Mouse (Mus musculus) embryo, embryonic 10 days (tissue): ENCODE data around the gene Heatr5b.
"Not testable (repeated sequence)": the region's sequence is repeated elsewhere in the genome, so short reads cannot be mapped to it uniquely, and the experiment has no call there.

Experiments used
- DNase-seq: peaks from one replicate; pipeline ENCODE4 v3.0.0-alpha.2; 2015; ENCODE audit warnings: low spot score

Heatr5b gene

DNA sequence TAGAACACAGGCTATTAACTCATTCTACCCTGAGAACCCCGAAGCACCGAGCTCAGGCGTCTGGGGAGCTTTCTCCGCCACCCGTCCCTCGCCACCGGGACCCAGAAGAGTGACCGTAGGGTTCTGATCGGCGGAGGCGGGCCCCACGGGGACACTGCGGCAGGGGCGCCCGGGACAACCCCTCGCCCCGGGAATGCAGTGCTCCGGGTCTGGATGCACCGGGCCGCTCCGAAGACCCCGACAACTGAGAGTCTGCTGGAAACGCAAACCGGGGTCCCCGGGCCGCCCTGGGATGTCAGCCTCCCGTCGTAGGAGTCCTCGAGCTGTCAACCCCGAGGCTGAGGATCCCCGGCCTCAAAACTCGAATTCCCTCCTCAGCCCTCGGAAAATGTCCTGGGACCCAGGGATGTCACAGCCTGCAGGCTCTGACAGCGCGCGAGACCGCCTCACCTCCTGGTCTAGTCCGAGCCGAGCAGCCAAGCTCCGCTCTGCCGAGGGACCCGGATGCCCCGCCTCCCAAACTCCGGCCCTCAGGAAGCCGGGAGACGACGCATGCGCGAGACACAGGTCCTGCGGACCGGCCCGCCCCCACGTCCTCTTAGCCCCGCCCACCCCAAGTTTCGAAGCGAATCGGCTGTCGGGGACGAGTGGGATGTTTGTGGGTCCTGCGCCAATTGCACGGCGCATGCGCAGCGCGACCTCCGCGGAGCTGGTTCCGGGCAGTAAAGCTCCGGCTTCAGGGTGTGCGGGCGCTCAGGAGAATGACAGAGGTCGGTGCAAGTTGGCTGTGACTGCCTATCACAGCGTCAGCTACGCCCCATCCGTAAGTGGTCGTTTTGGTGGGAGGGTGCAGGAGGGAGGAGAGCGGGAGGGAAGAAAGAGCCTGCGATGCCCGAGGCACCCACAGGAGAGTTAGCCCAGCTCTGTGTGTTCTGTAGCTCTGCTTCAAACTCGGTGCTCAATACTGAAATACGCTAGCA lies at the start of gene Heatr5b, which contains the start of gene Gpatch11:
Gene Heatr5b (minus strand): TSS at position 509 of the 980 bp plus-strand sequence.
Gene Gpatch11 (plus strand): TSS at position 712 of the 980 bp plus-strand sequence.
- DNase-seq, result peak; percentile 99

DNA sequence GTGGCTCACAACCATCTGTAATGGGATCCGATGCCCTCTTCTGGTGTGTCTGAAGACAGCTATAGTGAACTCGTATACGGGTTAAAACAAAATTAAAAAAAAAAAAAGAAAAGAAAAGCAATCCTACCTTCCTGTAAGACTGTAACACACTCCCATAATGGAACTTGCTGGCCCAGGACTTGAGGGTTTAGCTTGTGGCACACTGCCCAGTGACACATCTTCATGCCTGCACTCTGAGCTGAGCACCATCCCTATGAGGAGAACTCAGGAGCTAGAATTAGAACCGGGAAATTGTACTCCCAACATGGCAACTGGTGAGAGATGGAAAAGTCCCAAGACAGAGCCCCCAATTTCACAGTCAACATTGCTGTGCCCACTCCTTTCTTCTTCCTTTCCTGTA lies 48.1 kb upstream of the Heatr5b start:
- no peak for DNase-seq

DNA sequence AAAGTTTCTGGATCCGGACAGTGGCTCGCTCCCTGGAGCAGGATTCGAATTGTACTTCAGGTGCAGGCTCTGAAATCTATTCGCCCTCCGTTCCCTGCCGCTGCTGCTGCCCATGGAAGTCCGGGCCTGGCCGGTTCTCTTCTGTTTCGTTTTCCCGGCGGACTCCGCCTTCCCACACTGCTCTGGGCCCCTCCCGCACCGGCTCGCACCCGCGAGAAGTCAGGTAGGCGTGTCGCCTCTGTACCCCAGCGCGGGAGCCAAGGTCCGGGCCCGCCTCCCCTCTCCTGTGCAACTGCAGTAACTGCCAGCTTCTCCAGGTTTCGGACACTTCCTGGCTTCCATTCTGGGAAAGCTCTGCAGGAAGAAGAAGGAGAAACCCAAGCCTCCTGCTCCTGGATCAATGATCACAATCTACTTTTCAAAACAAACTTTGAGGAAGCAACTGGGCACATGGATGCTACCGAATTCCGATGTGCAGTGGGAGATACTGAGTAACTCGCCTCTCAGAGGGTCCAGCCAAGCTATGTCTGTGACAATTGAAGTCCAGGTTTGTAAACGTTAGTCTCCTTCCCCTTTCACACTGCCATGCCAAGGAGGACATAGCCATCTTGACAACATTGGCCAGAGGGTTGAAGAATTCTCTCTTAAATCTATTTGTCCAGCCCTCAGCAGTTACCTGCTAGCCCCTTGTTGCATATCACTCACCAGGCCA lies 47.4 kb upstream of the Heatr5b start, which contains the start of gene Eif2ak2:
Gene Eif2ak2 (minus strand): TSS at position 173 of the 712 bp plus-strand sequence.
- DNase-seq, result peak; percentile 86

DNA sequence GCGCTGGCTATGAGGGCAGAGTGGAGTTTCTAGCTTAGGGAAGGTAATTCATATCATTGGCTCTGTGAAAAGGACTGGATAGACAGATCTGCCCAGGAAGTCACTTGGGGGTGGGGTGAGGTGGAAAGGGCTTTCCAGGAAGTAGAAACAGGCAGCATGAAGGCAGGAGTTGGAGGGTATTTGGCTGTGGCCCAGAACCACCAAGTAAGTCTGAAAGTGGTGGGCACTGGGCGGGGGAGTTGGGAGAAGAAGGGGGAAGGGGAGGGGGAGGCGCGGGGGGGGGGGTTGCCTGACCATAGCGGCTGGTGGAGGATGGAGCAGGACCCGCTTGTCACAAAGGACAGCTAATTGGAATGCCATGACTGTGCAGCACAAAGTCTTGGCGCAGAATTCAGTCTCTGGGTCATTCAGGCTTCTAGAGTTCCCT lies 46.7 kb upstream of the Heatr5b start:
- DNase-seq, result peak; percentile 23

DNA sequence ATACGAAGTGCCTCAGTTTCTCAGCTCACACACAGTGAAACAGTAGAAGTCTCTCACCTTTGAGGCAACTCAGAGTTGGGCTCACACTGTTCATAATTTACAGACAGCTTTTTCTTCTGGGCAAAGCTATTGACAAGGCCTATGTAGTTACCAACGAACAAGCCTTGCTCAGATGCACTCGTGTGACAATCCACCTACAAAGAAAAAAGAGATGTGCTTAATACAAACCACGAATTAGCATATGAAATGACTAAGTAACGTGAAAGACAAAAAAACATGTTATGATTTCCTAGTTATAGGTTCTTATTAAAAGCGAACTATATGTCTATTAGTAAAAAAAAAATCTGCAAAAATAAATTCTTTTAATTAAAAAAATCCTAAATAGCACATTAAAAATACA lies 38.7 kb upstream of the Heatr5b start:
- DNase-seq, result no peak

DNA sequence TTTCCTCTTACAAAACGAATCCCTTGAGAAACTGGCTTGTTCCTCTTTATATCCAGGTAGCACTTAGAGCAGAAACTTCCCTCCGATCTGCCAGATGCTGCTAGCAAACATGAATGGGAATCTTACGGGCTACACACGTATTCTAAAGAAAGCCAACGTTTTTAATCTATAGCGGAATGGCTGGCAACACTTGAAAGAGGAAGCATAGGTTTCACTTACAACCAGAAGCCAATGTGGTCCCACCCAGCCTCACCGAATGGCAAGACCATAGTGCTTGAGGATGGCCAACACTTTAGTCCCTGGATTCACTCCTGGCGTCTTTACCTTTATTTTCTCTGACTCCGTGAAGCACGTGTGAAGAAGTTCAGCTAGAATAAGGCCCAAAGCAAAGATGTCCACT lies 21.1 kb upstream of the Heatr5b start:
- DNase-seq, result no peak

DNA sequence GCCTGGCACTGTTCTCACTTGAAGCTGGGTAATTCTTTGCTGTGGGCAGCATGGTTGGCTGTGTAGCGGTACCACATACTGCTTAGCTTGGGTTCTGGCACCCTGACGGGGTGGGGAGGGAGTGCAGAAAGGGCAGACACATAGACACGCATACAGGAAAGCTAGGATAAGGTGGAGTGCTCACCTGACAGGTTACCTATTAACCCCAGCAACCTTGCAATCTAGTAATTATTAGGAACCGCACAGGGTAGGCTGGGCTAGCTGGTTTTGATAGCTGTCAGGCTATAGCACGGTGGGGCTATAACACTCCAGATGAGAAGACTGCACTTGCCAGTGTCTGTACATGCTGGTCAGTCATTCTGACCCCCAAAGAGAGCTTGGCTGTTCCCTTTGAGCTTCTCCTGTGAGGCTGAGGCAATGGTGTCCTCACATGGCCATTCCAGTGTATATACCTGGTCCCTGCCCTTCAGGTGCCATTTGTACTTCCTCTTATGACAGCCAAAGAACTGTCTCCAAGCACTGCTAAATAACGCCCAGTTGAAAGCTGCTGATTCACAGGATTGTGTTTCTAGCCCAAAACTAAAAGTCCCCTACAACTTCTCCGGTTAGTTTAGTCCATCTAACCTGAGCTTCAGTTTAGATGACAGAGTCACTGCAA lies 7.2 kb upstream of the Heatr5b start:
- DNase-seq, result no peak

DNA sequence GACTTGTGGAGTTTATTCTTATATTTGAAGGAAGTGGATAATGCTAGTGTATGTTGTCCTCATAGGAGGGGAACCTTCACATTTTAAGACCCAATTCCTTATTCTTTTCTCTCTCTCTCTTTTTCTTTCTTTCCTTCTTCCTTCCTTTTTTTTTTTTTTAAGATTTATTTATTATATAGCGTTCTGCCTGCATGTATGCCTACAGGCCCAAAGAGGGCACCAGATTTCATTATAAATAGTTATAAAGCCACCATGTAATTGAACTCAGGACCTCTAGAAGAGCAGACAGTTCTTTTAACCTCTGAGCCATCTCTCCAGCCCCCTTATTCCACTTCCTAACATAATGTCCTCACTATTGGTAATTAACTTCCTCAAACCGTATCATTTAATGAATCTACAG lies 892 bp upstream of the Heatr5b start:
- no peak for DNase-seq

DNA sequence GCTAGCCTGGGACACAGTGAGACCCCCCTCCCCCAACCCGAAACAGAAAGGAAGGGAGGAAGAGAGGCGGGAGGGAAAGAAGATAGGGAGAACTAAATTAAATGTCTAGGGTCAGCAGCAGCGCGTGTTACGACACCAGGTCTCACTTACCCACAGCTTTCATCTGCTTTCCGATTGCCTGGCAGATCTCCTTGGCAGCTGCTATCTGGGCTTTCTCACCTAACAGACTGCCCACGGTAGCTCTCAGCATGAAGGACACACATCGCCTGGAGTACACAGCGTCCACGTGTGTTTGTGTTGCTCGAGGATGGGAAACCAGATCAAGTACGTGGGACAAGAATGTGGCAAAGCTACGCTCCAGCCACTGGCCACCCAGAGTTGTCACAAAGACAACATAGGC lies 10.8 kb downstream of the Heatr5b start:
- no peak for DNase-seq

DNA sequence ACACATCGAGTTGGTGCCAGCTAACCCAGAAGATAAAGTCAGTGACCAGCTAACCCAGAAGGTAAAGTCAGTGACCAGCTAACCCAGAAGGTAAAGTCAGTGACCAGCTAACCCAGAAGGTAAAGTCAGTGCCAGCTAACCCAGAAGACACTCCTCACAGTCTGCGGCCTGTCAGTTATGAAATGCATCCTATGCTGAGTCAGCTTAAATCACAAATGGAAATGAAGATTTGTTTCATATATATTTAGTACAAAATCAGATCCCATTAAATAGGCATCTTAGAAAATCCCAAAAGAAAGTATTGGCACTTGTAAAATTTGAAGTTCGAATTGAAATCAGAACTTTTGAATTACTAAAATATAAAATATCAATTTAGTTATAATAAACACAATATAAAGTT lies 25.6 kb downstream of the Heatr5b start:
- DNase-seq, result no peak

DNA sequence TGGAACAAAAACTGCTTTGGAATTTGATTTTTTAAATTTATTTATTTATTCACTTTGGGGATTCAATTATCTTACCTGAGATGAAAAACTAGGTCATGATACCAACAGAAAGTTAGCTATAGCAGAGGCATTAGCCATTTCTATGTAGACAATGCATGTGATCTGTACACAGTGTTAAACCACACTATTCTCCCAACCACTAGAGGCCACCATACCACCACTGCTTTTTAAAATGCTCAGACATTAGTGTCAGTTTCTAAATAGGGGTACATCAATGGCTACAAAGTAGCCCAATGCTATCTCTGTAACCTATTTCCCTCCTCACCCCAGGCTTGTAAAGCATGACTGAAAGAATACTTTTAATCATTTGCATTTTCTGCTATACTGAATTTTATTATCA lies 26.1 kb downstream of the Heatr5b start:
- DNase-seq, result peak; percentile 55

DNA sequence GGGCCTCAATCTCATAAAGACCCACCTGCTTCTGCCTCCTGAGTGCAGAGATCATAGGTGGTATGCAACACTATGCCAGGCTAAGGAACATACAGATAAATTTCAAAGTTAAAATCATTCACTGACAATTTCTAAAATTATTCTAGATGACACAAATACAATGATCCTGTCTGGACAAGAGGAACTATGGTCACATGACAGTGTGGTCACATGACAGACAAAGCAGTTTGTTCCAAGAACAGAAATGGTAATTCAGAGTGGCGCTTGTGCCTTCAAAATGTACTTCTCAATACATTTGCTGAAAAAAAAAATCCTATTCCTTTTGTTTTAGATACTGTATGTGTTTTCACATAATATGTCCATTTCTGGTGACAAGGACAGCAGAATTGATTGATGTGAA lies 37.9 kb downstream of the Heatr5b start:
- no peak for DNase-seq

DNA sequence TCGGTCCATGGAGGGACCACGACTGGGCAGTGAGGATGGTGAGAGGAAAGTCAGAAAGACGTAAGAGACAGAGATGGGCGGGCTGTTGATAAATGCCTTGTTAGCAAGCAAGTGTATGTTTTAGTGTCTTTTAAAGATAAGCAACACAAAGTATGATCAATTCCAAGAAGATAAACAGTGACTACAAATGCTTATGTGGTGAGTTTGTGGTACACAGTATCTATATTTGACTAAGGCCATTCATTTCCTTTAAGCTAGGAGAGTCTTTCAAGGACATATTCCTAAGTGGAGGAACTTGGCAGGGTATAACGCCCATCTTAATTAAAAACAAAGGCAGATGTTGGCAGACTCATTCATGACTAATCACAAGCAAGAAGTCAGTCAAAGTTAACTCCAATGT lies 40.8 kb downstream of the Heatr5b start:
- DNase-seq, result no peak

DNA sequence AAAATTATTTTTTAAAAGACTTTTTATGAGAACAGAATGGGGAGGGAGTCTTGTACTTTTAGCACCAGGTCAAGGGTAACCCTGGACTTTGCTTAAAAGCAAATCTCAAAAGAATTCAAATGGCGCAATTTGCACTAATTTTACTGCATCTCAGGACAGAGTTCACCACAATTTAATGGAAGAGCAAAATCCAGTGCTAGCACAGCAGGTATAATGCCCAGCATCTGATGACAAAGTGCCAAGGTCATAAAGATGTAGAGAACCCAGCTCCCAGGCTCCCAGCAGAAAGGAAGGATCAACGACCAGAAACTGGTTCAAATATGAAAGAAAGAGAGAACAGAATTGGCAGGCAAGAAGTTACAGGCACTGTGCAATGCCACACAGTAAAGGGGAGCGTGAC lies 43.0 kb downstream of the Heatr5b start:
- no peak for DNase-seq

DNA sequence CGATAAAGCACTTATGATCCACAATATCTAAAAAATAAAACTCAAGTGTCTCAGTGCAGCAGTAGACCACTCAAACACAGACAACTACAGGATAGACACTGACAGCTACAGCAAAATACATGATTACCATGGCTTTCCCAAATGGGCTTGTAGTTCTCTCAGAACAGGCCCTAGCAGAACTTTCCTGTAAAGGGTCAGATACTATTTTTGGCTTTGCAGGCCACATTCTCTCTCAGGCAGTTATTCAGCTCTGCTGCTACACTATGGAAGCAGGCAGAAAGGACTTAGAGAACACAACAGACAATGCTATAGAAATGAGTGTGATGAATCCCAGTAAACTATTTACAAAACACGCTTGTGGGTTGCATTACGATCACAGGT lies 43.5 kb downstream of the Heatr5b start:
- DNase-seq, result no peak

DNA sequence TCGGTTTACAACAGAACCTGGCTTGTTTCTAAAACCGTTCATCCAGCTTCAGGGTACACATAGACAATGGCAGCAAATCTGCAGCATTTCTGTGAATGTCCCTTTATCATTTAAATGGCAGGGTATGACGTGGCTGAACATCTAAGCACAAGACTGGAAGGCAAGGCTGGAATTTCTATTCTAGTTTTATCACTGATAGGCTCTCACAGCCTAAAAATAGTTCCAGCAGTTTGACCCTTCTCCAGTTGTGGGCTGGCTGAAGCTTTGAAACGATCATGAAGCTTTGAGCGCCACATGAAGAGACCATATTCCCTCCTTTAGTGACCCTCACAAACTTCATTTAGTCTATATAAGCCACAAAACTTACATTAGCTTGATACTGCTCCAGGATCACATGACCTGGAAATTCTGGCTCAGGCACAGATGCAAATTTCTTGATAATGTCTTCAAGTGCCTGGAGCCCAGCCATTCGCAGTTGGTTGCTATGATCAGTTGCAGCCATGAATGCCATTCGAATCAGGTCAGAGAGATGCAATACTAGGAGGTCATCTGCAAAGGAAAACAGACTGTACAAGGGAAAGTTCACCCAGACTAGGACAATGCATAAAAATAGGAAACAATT lies 44.0 kb downstream of the Heatr5b start:
- no peak for DNase-seq

DNA sequence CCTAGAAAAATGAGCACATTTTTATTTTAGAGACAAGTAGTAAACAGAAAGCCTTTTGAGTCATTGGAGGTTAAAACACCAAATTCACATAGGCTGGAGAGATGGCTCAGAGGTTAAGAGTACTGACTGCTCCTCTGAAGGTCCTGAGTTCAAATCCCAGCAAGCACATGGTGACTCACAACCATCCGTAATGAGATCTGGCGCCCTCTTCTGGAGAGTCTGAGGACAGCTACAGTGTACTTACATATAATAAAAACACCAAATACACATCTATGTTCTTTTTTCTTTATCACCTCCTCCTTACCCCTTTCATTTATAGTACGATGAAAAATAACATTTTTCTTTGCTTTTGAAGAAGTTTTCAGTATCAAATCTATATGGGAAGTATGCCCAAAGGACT lies 46.9 kb downstream of the Heatr5b start:
- DNase-seq, result not testable (repeated sequence)

DNA sequence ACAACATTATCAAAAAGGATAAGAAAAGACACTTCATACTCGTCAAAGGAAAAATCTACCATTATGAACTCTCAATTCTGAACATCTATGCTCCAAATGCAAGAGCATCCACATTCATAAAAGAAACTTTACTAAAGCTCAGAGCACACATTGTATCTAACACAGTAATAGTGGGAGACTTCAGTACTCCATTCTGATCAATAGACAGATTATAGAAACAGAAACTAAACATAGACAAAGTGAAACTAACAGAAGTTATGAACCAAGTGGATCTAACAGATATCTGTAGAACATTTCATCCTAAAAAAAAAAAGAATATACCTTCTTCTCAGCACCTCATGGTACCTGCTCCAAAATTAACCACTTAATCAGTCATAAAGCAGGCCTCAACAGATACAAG lies 56.4 kb downstream of the Heatr5b start:
- DNase-seq, result no peak

DNA sequence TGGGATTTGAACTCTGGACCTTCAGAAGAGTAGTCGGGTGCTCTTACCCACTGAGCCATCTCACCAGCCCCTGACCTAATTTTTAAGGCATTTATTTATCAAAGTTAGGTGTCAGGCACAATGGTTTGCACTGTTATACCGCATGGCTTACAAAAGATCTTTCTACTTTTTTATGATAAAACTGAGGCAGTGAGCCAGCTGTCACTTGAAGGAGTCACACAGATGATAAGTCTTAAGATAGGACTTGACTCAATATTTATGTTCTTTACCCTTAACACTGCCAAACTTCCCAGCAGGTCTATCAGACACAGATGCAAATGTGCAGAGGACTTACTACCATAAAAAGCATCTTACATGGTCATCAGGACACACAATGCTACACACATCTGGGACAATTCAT lies 62.8 kb downstream of the Heatr5b start:
- no peak for DNase-seq

DNA sequence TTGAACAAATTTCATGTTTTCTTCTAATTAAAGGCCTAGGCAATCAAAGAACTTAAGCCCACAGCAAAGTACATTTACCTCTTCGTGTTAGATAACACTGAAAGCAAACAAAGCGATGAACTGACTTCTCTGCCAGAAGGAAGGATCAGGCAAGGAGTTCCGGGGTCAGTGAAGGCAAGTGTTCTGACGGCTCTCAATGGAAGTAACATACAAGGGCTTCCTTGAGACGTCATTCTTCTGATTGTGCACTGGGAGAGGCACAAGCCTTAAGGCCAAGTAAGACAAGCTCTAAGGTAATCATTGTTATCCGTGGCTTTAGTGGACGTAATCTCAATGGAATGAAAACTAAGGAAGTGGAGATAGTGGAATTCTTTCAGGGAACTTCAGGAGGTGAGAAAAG lies 64.2 kb downstream of the Heatr5b start:
- no peak for DNase-seq

DNA sequence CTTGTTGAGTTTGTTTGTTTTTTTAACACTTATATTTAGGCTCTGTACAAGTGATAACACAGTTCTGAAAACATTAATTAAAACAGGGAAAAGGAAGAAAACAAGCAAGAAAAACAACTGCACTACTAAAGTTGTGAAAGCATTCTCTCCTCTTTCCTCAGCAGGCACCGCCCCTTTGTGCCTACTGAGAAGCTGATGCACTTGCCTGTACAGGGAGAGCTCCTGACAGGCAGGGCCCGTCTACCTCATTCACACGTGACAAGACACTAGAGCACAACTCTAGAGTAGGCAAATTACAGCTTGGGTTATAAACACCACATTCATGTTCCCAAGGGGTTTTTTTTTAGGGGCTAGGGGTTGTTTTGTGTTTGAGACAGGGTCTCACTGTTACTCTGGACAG lies 65.8 kb downstream of the Heatr5b start:
- no peak for DNase-seq

DNA sequence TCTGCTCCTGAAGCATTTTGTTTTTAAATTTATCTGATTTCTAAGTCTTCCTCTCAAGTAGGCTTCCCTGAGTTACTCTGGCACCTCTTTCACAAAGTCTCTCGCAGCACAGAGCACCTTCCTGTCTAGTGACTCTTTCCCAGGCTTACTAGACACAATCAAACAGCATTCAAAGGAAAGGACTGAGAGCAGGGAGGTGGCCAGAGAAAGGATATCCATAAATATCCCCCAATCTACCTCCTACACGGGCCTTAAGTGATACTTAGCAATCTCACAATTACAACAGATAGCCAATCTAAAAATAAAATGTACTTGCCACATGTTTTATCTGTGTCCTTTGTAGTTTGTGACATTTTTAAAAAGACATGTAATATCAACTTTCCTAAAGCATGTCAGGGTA lies 66.2 kb downstream of the Heatr5b start:
- DNase-seq, result no peak
